Mouse (Mus musculus) intestine, embryonic 15.5 days (tissue): ENCODE measurements at regions not wholly inside any gene's neighbourhood (a gene's known extent, or its start where the extent isn't known, plus 50 kb on each side); places are given as distances from the start of the nearest gene placed in this dataset.

Experiments
- ATAC-seq: fragments of 200-750 bp; cut with Nextera tagmentation; 2 replicates; pipeline ENCODE4 v1.8.0; 2017; ENCODE audit warnings: moderate TSS enrichment, moderate library complexity
- H3K27ac ChIP-seq: fragments of 300-500 bp; sonication (generic); 2 replicates; pipeline ENCODE4 v1.5.1; 2015; ENCODE audit warnings: mild to moderate bottlenecking, inconsistent platforms
- H3K27me3 ChIP-seq: fragments of 300-500 bp; sonication (generic); replicated peaks from 2 replicates; pipeline ENCODE4 v1.6.1; 2015; ENCODE audit warnings: inconsistent platforms
- H3K36me3 ChIP-seq: fragments of 300-500 bp; sonication (generic); 2 replicates; pipeline ENCODE4 v1.6.1; 2015; ENCODE audit warnings: inconsistent platforms
- H3K4me1 ChIP-seq: fragments of 300-500 bp; sonication (generic); replicated peaks from 2 replicates; pipeline ENCODE4 v1.6.1; 2015; ENCODE audit warnings: inconsistent platforms
- H3K4me2 ChIP-seq: fragments of 300-500 bp; sonication (generic); replicated peaks from 2 replicates; pipeline ENCODE4 v1.6.1; 2015; ENCODE audit warnings: mild to moderate bottlenecking, inconsistent platforms
- H3K4me3 ChIP-seq: fragments of 300-500 bp; sonication (generic); replicated peaks from 2 replicates; pipeline ENCODE4 v1.5.1; 2015; ENCODE audit warnings: inconsistent platforms
- H3K9ac ChIP-seq: fragments of 300-500 bp; sonication (generic); 2 replicates; pipeline ENCODE4 v1.6.1; 2015; ENCODE audit warnings: inconsistent platforms
- H3K9me3 ChIP-seq: fragments of 300-500 bp; sonication (generic); 2 replicates; pipeline ENCODE4 v1.6.1; 2016; ENCODE audit warnings: inconsistent platforms
- WGBS: fragments of 180-500 bp; shearing (Covaris S2); methylation state at CpG from one replicate; pipeline ENCODE4 v1.1.7; 2015; 5-methylcytosine and 5-hydroxymethylcytosine counted together

GRCm38 (mm10) chr15:59777307-59777871, 239.0 kb downstream of the 4933412E24Rik start:
- WGBS, result 77% methylated on average over 13 of the region's 13 CpGs
- Histone ChIP-seq H3K27ac (no peak overlapping the region), H3K4me1 (no peaks in the 10 kb centered on the region), H3K27me3 (no peaks in the 10 kb centered on the region), H3K9me3 (no peaks in the 10 kb centered on the region), H3K9ac (no peak overlapping the region), H3K36me3 (no peaks in the 10 kb centered on the region), H3K4me2 (no peak overlapping the region), H3K4me3 (no peak overlapping the region)
- ATAC-seq, result peak; percentile 51

DNA sequence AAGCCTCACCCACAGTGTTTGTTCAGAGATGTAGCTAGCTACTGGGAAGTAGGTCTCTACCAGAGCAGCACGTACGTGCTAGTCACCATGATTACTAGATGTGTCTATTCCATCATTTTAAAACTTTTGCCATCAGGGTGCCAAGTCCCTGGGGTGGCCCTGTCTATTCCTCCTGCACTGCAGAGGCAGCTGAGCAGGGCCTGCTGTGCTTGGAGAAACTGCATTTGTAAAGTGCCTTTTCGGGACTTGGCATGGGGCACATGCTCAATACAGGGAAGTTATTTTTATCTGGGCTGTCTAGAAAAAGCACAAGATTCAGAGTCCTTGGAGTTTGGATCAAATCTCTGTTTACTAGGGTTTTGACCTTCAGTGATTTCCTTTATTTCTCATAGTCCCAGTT, 240.6 kb downstream of the 4933412E24Rik start:
- peaks cover 4% of the 10 kb centered on the region; the same call in 1 of the 2 replicates for H3K9me3 ChIP-seq
- no peak overlapping the region for H3K27ac ChIP-seq
- H3K9ac ChIP-seq, result no peak overlapping the region
- ATAC-seq, result no peak
- 83% methylated on average over 3 of the region's 3 CpGs for WGBS
- no peaks in the 10 kb centered on the region for H3K4me1 ChIP-seq
- H3K27me3 ChIP-seq, result no peaks in the 10 kb centered on the region
- H3K4me2 ChIP-seq, result no peak overlapping the region
- no peaks in the 10 kb centered on the region for H3K36me3 ChIP-seq
- H3K4me3 ChIP-seq, result no peak overlapping the region

DNA sequence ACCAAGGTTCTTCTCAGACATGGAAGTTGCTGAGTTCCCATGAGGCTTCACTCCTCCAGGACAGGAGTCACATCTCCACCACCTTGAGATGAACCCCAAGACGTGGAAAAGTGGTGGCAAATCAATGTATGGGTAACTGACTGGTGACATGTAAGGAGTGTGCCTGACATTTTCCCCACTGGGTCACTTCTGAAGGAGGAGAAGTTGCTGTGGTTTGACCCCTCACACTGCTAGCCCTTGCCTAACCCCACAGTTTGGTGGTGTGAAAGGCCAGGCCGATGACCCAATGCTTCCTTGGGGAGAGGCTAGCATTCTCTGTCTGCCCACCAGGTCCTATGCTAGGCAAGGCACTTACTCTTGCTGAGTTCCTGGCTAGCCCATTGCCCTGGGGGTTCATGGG, 242.4 kb downstream of the 4933412E24Rik start:
- Histone ChIP-seq H3K9me3 (peaks cover 6% of the 10 kb centered on the region; the same call in 1 of the 2 replicates), H3K4me2 (no peak overlapping the region), H3K27ac (no peak overlapping the region), H3K4me3 (no peak overlapping the region), H3K27me3 (no peaks in the 10 kb centered on the region), H3K9ac (no peak overlapping the region), H3K36me3 (no peaks in the 10 kb centered on the region), H3K4me1 (no peaks in the 10 kb centered on the region)
- WGBS, result 81% methylated on average over 2 of the region's 2 CpGs
- no peak for ATAC-seq

GRCm38 (mm10) chr15:59772595-59772994, 243.8 kb downstream of the 4933412E24Rik start:
- 86% methylated on average over 2 of the region's 2 CpGs for WGBS
- no peak for ATAC-seq
- Histone ChIP-seq H3K27me3 (no peaks in the 10 kb centered on the region), H3K4me3 (no peak overlapping the region), H3K4me1 (no peaks in the 10 kb centered on the region), H3K36me3 (no peaks in the 10 kb centered on the region), H3K27ac (no peak overlapping the region), H3K9ac (no peak overlapping the region), H3K9me3 (peaks cover 6% of the 10 kb centered on the region; the same call in 1 of the 2 replicates), H3K4me2 (no peak overlapping the region)

DNA sequence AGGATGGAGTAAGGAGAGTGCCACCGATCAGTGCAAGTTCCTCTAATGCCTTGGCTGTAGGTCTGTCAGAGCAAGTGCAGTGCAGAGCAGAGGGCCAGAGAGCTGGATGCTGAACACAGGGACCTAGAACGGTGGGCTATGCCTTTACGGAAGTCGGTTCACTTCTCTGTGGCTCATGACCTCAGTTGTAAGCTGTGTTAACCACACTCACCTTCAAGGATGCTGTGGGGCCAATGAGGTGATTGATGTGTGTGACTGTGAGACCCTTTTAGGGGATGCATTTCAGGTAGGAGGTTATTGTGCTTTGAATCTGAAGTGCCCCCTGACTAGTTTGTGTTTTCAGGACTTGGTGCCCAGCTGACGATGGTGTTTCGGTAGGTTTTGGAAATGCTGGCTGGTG, 254.4 kb downstream of the 4933412E24Rik start:
- no peak for ATAC-seq
- no peak overlapping the region for H3K27ac ChIP-seq
- H3K36me3 ChIP-seq, result no peaks in the 10 kb centered on the region
- H3K9ac ChIP-seq, result no peak overlapping the region
- WGBS, result 97% methylated on average over 6 of the region's 6 CpGs
- no peaks in the 10 kb centered on the region for H3K9me3 ChIP-seq
- H3K4me2 ChIP-seq, result no peak overlapping the region
- H3K4me1 ChIP-seq, result no peaks in the 10 kb centered on the region
- H3K27me3 ChIP-seq, result no peaks in the 10 kb centered on the region
- no peak overlapping the region for H3K4me3 ChIP-seq

- Histone ChIP-seq H3K9me3 (no peaks in the 10 kb centered on the region), H3K9ac (no peak overlapping the region), H3K4me2 (no peak overlapping the region), H3K4me3 (no peak overlapping the region), H3K27me3 (no peaks in the 10 kb centered on the region), H3K4me1 (no peaks in the 10 kb centered on the region), H3K27ac (peak overlapping the region; percentile 64; the same call in 1 of the 2 replicates), H3K36me3 (no peaks in the 10 kb centered on the region)
- ATAC-seq, result no peak
- 86% methylated on average over 5 of the region's 5 CpGs for WGBS
Measured at GRCm38 (mm10) chr15:59760490-59760889, 255.9 kb downstream of the 4933412E24Rik start.

GRCm38 (mm10) chr15:59759566-59759965, 256.8 kb downstream of the 4933412E24Rik start:
- no peak overlapping the region for H3K4me3 ChIP-seq
- ATAC-seq, result peak; percentile 90
- no peaks in the 10 kb centered on the region for H3K27me3 ChIP-seq
- peak overlapping the region; percentile 64 for H3K27ac ChIP-seq
- H3K36me3 ChIP-seq, result no peaks in the 10 kb centered on the region
- H3K9me3 ChIP-seq, result no peaks in the 10 kb centered on the region
- no peak overlapping the region for H3K9ac ChIP-seq
- no peaks in the 10 kb centered on the region for H3K4me1 ChIP-seq
- 0 out of 2 replicates have a peak overlapping the region, but pooled peaks have one; percentile 17 for H3K4me2 ChIP-seq
- WGBS, result 28% methylated on average over 4 of the region's 4 CpGs

- no peak overlapping the region for H3K4me3 ChIP-seq
- WGBS, result 62% methylated on average over 2 of the region's 2 CpGs
- no peak for ATAC-seq
Measured at GRCm38 (mm10) chr15:59758971-59759370, 257.4 kb downstream of the 4933412E24Rik start.

GRCm38 (mm10) chr15:59756141-59756540, 260.3 kb downstream of the 4933412E24Rik start:
- H3K4me3 ChIP-seq, result no peak overlapping the region
- no peak for ATAC-seq
- H3K4me1 ChIP-seq, result no peaks in the 10 kb centered on the region
- H3K4me2 ChIP-seq, result no peak overlapping the region
- no peak overlapping the region for H3K27ac ChIP-seq
- WGBS, result 53% methylated on average over 6 of the region's 6 CpGs
- H3K9me3 ChIP-seq, result no peaks in the 10 kb centered on the region
- no peaks in the 10 kb centered on the region for H3K27me3 ChIP-seq
- no peak overlapping the region for H3K9ac ChIP-seq
- no peaks in the 10 kb centered on the region for H3K36me3 ChIP-seq

More at GRCm38 (mm10) chr15:59758971-59759370, 257.4 kb downstream of the 4933412E24Rik start:
- no peak overlapping the region for H3K9ac ChIP-seq
- H3K4me1 ChIP-seq, result no peaks in the 10 kb centered on the region
- peak overlapping the region; percentile 56; the same call in 1 of the 2 replicates for H3K27ac ChIP-seq
- H3K27me3 ChIP-seq, result no peaks in the 10 kb centered on the region
- H3K36me3 ChIP-seq, result no peaks in the 10 kb centered on the region
- no peak overlapping the region for H3K4me2 ChIP-seq
- H3K9me3 ChIP-seq, result no peaks in the 10 kb centered on the region

DNA sequence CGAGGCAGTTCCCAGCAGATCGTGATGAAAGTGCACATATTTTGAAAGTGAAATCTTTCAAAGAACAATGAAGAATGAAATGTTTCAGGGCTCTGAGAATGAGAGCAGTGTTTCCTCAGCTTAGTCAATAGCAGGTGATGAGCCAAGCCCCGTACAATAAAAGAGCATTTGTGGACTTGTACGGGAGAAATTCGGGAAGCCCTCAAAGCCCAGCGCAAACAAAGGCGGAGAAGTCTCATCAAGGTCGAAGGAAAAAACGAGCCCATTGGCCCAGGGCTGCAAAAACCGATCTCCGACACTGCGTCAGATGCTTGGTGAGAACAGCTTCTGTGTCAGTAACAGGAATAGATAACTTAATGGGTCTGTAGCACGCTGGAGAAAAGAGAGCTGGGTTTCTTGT, 261.5 kb downstream of the 4933412E24Rik start:
- no peak overlapping the region for H3K9ac ChIP-seq
- 52% methylated on average over 13 of the region's 13 CpGs for WGBS
- H3K4me3 ChIP-seq, result no peak overlapping the region
- ATAC-seq, result no peak
- no peaks in the 10 kb centered on the region for H3K4me1 ChIP-seq
- peak overlapping the region; percentile 42 for H3K4me2 ChIP-seq
- no peaks in the 10 kb centered on the region for H3K36me3 ChIP-seq
- no peaks in the 10 kb centered on the region for H3K27me3 ChIP-seq
- no peaks in the 10 kb centered on the region for H3K9me3 ChIP-seq
- no peak overlapping the region for H3K27ac ChIP-seq

- no peak for ATAC-seq
- Histone ChIP-seq H3K9me3 (no peaks in the 10 kb centered on the region), H3K36me3 (no peaks in the 10 kb centered on the region), H3K4me2 (no peak overlapping the region), H3K4me3 (no peak overlapping the region), H3K9ac (no peak overlapping the region), H3K4me1 (no peaks in the 10 kb centered on the region), H3K27me3 (no peaks in the 10 kb centered on the region), H3K27ac (no peak overlapping the region)
- 91% methylated on average over 1 of the region's 1 CpGs for WGBS
Measured at GRCm38 (mm10) chr15:59752277-59752676, 264.1 kb downstream of the 4933412E24Rik start.

GRCm38 (mm10) chr15:59746290-59746689, 270.1 kb downstream of the 4933412E24Rik start:
- WGBS, result 82% methylated on average over 9 of the region's 9 CpGs
- Histone ChIP-seq H3K27me3 (no peaks in the 10 kb centered on the region), H3K4me3 (no peak overlapping the region), H3K4me1 (no peaks in the 10 kb centered on the region), H3K9ac (no peak overlapping the region), H3K27ac (no peak overlapping the region), H3K4me2 (no peak overlapping the region), H3K9me3 (no peaks in the 10 kb centered on the region), H3K36me3 (no peaks in the 10 kb centered on the region)
- no peak for ATAC-seq

- H3K27ac ChIP-seq, result no peak overlapping the region
- H3K4me3 ChIP-seq, result no peak overlapping the region
- WGBS, result 61% methylated on average over 5 of the region's 5 CpGs
- H3K9me3 ChIP-seq, result no peaks in the 10 kb centered on the region
- no peaks in the 10 kb centered on the region for H3K4me1 ChIP-seq
- H3K36me3 ChIP-seq, result no peaks in the 10 kb centered on the region
- no peak overlapping the region for H3K9ac ChIP-seq
- H3K27me3 ChIP-seq, result no peaks in the 10 kb centered on the region
- no peak overlapping the region for H3K4me2 ChIP-seq
- ATAC-seq, result 0 out of 2 replicates have a peak, but pooled peaks have one; percentile 30
Measured at GRCm38 (mm10) chr15:59744411-59744931, 271.9 kb downstream of the 4933412E24Rik start.
